Mouse (Mus musculus): ENCODE results near the gene Evi5.

- TF ChIP-seq POLR2A (IDR thresholded peaks at IDR 0.05; ENCODE audit: insufficient read depth, low read length) (no peak), CTCF (IDR thresholded peaks at IDR 0.05; ENCODE audit: low read depth, low read length) (no peak)
Observed at GRCm38 (mm10) chr5:107763674-107764073, 111.2 kb downstream of the Evi5 start.
